Mouse (Mus musculus) CD8-positive naive resting alpha-beta T cell, adult 2 months (primary cell): ENCODE measurements around the gene Nbr1.
A peak's percentile ranks its signal among the peaks of the same experiment; 100 is the strongest.
"Not testable (repeated sequence)": the region's sequence is repeated elsewhere in the genome, so short reads cannot be mapped to it uniquely, and the experiment has no call there.

ENCODE experiments used
- DNase-seq, 2 experiments: peaks; one replicate each; pipeline ENCODE4 v3.0.0; 2022; ENCODE audit warnings: low read depth in 2 of 2, low spot score in 2 of 2

Gene Nbr1

GRCm38 (mm10) chr11:101582054-101583035 is 30.4 kb downstream of the Nbr1 start, which contains the start of gene Tmem106a:
TSS of gene Tmem106a (plus strand) at chr11:101582242.
- peak; percentile 11 to 28 for DNase-seq

- no peak for DNase-seq
Observed at GRCm38 (mm10) chr11:101583205-101583604, 31.3 kb downstream of the Nbr1 start.

GRCm38 (mm10) chr11:101585031-101585430 is 33.1 kb downstream of the Nbr1 start:
- DNase-seq, result not testable (repeated sequence)

GRCm38 (mm10) chr11:101585805-101586204 is 33.9 kb downstream of the Nbr1 start:
- no peak for DNase-seq

GRCm38 (mm10) chr11:101587676-101588075 is 35.7 kb downstream of the Nbr1 start:
- DNase-seq, result no peak

DNA sequence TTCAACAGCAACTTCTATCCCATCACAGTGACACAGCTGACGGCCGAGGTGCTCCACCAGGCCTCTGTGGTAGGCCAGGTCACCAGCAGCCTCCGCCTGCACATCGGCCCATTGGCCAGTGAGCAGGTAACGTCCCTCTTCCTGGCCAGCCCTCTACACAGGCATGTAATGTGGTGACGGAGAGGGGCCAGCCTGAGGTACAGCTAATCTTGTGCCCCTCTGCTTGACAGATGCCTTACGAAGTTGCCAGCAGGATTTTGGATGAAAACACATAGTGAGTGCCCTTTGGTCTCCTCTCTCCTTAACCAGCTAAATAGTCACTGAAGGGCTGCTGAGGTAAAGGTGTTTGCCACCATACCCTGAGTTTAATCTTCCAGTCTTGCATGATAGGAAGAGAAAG is 36.9 kb downstream of the Nbr1 start:
- DNase-seq, result no peak

- DNase-seq, result peak; percentile 31 to 68
Observed at GRCm38 (mm10) chr11:101589444-101589843, 37.5 kb downstream of the Nbr1 start.

- DNase-seq, result no peak
Observed at GRCm38 (mm10) chr11:101589989-101590624, 38.2 kb downstream of the Nbr1 start.

- DNase-seq, result no peak
Observed at GRCm38 (mm10) chr11:101599156-101599555, 47.2 kb downstream of the Nbr1 start, which contains the start of gene Gm11634. TSS of gene Gm11634 (minus strand) at chr11:101599256.

DNA sequence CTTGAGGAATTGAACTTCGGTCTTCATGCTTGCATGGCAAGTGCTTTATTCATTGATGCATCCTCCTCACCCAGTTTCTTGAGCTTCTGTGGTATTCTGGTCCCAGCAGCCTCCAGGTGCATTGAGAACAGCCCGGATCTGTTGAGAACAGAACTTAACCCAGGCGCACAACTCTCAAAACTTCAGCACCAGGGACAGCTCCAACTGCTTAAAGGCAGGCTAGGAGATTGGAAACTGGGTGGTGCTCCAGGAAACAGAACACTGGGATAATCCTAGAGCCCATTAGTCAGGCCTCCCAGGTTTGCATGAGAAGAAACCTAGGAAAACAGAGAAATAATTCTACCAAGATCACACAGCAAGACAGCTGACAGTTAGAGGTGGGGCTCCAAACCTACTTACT is 50.5 kb downstream of the Nbr1 start:
- DNase-seq, result peak; percentile 27 to 42

DNA sequence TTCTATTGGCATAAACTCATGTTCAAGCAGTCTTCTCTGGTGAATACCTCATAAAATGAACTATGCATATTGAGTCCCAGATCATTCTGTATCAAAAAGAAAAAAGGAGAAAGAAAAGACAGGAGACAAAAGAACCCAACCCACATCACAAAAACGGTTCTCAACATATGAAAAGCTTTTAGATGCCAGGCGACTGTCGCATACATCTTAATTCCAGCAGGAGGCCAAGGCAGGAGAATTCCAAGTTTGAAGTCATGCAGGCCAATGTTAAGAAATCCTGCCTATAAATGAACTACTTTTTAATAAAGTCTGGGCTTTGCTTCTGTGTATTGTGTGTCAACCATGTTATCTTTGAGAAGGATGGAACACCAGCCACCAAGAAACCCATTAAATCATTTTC is 52.2 kb downstream of the Nbr1 start:
- no peak for DNase-seq

DNA sequence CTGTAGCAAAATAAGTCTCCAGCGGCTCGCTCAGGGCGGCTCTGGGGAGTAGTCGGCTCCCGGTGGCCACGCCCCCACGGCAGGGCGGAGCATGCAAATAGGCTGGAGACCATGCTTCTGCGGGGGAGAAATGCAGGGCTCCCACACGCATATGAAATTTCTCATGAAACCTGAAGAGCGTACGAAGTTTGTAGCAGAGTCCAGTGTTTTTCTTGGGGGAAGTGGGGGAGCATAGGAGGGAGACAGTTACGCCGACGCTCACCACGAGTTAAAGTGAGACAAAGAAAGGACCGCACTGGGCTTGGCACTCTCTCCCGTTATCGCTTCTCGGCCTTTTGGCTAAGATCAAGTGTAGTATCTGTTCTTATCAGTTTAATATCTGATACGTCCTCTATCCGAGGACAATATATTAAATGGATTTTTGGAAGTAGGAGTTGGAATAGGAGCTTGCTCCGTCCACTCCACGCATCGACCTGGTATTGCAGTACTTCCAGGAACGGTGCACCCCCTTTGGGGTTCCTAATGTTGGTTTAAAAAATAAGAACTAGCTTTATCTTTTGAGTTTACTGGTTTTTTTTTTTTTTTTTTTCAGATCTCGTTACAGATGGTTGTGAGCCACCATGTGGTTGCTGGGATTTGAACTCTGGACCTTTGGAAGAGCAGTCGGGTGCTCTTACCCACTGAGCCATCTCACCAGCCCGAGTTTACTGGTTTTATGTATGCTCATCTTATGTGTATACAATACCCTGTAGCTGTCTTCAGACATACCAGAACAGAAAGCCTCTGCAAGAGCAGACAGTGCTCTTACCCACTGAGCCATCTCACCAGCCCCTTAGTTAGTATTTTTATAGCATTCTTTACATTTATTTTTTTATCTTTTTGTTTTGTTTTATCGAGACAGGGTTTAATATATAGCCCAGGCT is 52.8 kb downstream of the Nbr1 start:
- peak; percentile 51 to 74 for DNase-seq

GRCm38 (mm10) chr11:101607134-101607533 is 55.2 kb downstream of the Nbr1 start:
- DNase-seq, result not testable (repeated sequence)

DNA sequence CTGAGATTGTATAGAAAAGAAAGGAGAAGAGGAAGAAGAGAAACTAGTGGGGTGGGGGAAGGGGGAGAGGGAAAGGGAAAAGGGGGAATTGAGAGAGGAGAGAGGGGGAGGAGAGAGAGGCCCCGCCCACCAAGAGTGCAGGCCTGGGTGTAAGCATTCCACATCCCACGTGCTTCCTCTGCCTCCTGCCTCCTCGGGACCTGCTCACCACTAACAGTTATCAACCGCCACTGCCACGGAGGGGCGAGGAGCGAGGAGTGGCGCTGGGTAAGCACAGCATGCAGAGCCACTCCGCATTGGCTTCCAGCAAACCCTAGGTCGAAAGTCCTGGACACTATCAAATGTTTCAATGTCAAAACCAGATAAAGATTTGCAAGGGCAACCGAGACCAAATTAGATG is 58.5 kb downstream of the Nbr1 start:
- DNase-seq, result no peak

DNA sequence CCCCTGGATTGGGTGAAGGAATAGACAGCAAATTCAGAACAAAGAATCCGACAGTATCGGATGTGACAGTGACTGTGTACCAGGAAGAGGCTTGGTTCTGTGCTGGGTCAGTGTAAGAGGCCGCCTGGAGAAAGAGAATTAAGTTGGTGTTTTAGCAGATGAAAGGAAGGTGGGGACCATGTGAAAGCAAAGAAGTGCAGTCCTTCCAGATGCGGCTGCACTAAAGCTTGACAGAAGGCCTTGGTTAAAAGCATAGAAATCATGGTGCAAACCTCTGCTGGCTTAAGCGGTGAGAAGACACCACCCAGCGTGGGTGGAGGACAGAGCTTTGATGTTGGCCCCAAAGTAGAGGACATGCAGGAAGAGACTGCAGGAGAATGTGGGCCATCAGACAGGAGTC is 61.6 kb downstream of the Nbr1 start:
- no peak for DNase-seq

GRCm38 (mm10) chr11:101614116-101614515 is 62.2 kb downstream of the Nbr1 start:
- DNase-seq, result no peak

- no peak for DNase-seq
Observed at GRCm38 (mm10) chr11:101615380-101615779, 63.4 kb downstream of the Nbr1 start.

- no peak for DNase-seq
Observed at GRCm38 (mm10) chr11:101616104-101616503, 64.2 kb downstream of the Nbr1 start.

GRCm38 (mm10) chr11:101616948-101617767 is 65.2 kb downstream of the Nbr1 start:
- no peak for DNase-seq

- no peak for DNase-seq
Observed at GRCm38 (mm10) chr11:101617849-101618248, 65.9 kb downstream of the Nbr1 start.
